Mouse (Mus musculus): ENCODE data around the gene Szt2. TPM values are rescaled to one million over a fixed set of nuclear protein-coding genes. Genes with fewer than 3 reads are reported as not detected.

The Szt2 gene
- polyA plus RNA-seq (2016; fragmentation: Nextera tagmentation; extraction: Ambion mirVana) = 11.5 and 13.6 TPM in 2 replicates

DNA sequence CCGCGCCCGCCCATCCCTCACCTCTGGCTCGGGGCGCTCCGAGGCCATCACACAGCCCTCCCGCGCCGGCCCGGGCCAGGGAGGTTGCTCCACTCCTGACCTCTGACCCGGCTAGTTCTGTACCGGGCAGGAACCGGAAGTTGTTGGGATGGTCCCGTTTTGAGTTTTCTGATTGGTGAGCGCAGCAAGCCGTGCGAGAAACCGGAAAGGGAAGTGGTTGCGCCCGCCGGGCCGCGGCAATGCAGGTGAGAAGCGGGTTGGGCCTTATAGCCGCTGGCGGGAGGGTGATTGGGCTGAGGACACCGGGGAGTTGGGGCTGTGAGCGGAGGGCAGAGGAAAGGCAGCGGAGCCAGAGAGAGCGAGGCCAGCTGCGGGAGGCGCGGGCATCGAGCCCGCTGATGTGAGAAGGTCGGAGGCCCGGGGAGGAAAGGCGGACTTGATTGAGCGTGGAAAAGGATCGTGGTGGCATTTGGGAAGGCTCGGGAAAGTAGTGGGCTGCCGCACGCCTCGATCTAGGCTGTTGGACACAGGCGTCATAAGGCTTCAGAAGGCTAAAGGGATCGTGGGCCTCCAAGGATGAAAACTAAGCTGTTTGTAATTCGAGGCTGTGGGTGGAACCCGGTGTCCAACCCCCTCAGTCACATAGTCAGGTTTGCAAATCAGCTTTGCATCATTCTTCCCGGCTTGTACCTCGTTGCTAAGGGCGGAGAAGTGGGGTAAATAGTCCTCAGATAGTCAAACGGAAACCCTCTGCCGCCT is at the start of gene Szt2, which contains the start of gene Med8:
Gene Szt2 (minus strand): TSS at position 132 of the 759 bp plus-strand sequence.
Gene Med8 (plus strand): TSS at position 196 of the 759 bp plus-strand sequence.
- H3K4me2 ChIP-seq (replicated peaks) = peak within 1 kb of the TSS; percentile 95
- WGBS = under 1% methylated on average over 53 of the region's 53 CpGs
- peak within 1 kb of the TSS; percentile 93 for H3K9ac ChIP-seq
- H3K27ac ChIP-seq = peak within 1 kb of the TSS; percentile 74
- H3K36me3 ChIP-seq = peaks cover 49% of the 10 kb centered on the region
- peaks cover 23% of the 10 kb centered on the region for H3K4me1 ChIP-seq
- peak; percentile 95 for ATAC-seq (ENCODE audit: low FRiP score)
- no peaks in the 10 kb centered on the region for H3K27me3 ChIP-seq
- H3K9me3 ChIP-seq (replicated peaks) = no peaks in the 10 kb centered on the region
- peak within 1 kb of the TSS; percentile 91 for H3K4me3 ChIP-seq

DNA sequence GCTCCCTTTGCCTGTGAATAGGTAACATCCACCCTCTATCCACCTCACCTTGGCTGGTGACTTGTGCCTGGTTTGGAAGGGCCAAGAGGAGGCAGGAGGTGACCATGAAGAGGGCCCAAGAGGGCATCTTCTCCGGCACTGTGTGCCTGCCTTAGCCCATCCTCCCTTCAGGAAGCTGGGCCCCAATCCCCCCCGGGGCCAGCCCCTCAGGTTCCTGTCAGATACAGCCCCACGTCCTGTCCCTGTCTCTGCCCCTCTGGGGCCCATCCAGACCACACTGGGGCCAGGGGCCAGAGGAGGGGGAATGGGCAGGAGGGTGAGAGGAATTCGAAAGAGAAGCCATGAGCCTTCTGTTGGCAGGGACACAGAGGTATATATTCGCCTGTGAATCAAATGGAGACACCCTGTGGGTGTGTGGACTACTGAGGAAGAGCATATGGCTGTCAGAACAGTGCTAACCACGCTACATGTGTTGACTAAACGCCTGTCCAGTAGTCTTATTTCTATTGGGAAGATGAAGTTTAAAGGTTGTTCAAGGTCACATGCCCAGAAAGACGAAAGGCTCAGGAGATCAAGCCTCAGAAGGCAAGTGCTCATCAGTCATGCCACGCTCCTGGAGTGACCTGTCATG is 48.4 kb upstream of the Szt2 start, which contains the start of gene Mpl:
Gene Mpl (minus strand): TSS at position 169 of the 631 bp plus-strand sequence.
- Histone ChIP-seq H3K4me3 (no peak within 1 kb of the TSS), H3K4me1 (no peaks in the 10 kb centered on the region), H3K9me3 (replicated peaks) (no peaks in the 10 kb centered on the region), H3K27ac (no peak within 1 kb of the TSS), H3K36me3 (no peaks in the 10 kb centered on the region), H3K4me2 (replicated peaks) (no peak within 1 kb of the TSS), H3K27me3 (no peaks in the 10 kb centered on the region), H3K9ac (no peak within 1 kb of the TSS)
- WGBS = 76% methylated on average over 9 of the region's 9 CpGs
- no peak; the same call in 1 of the 2 replicates for ATAC-seq (ENCODE audit: low FRiP score)

DNA sequence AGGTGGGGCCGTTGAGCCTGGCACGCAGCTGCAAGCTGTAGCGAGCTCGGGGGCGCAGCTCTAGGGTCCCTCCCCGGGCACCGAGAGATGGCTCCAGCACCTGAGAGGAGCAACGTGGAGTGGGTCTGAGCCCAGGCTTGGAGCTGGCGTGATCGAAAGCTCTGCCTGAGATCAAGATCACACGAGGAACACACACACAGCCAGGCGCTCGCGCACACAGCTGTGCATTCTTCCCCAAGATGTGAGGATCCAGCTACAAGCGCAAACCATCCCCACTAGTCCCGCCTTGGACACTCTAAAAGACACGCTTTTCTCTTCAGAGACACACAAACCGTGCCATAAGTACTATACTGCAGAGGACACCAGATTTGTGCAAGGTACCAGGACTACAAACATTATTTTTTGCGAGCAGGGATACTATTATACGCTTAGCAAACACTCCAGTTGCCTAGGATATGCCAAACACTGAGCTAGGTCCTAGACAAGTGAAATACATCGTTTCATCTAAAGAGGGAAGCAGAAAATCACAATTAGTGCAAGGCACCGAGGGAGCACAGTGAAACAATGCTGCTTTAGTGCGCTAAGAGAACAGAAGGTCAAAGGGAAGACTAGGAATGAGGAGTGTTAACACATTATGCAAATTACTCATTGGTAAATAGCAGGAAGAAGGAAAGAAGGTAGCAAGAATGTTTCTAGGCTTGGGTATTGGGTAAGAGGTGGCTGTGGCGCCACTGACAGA is 37.5 kb upstream of the Szt2 start:
- H3K27me3 ChIP-seq = peaks cover 6% of the 10 kb centered on the region
- no peaks in the 10 kb centered on the region for H3K9me3 ChIP-seq (replicated peaks)
- peak; percentile 70 for ATAC-seq (ENCODE audit: low FRiP score)
- H3K4me1 ChIP-seq = peaks cover 17% of the 10 kb centered on the region
- WGBS = 19% methylated on average over 24 of the region's 24 CpGs
- H3K4me3 ChIP-seq = peak overlapping the region; percentile 37
- H3K36me3 ChIP-seq = no peaks in the 10 kb centered on the region
- H3K27ac ChIP-seq = no peak overlapping the region
- H3K4me2 ChIP-seq (replicated peaks) = peak overlapping the region; percentile 82
- H3K9ac ChIP-seq = peak overlapping the region; percentile 53; the same call in 1 of the 2 replicates

DNA sequence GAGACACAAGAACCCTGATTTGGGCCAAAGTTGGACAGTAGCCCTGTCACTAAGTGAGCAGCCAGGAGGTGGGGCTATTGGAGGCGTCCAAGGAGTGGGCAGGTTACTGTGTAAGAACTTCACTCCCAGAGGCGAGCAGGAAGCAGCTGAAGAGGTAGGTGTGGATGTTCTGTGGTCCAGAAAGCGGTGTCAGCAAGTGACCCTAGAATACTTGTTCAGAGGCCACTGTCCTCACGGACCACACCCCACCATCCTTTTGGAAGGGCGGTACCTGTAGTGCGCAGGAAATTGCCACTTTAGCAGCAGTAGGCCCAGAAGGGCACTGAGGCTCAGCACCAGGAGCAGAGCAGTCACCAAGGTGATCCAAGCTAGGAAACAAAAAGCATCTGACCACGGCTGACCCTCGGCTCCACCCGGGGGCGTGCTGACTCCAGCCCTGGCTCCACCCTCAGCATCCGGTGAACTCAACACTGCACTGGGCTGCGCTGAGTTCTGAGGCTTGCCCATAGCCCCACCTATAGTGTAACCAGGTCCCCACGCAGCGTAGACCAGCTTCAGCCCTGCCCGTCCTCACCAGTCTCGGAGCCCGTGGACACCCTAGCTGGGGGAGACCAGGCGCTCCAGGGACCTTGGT is 36.8 kb upstream of the Szt2 start:
- peak overlapping the region; percentile 53; the same call in 1 of the 2 replicates for H3K9ac ChIP-seq
- H3K4me3 ChIP-seq = peak overlapping the region; percentile 37
- H3K9me3 ChIP-seq (replicated peaks) = no peaks in the 10 kb centered on the region
- peaks cover 6% of the 10 kb centered on the region for H3K27me3 ChIP-seq
- 22% methylated on average over 18 of the region's 18 CpGs for WGBS
- peak; percentile 78 for ATAC-seq (ENCODE audit: low FRiP score)
- no peaks in the 10 kb centered on the region for H3K36me3 ChIP-seq
- H3K4me2 ChIP-seq (replicated peaks) = peak overlapping the region; percentile 82
- peaks cover 17% of the 10 kb centered on the region for H3K4me1 ChIP-seq
- H3K27ac ChIP-seq = no peak overlapping the region

DNA sequence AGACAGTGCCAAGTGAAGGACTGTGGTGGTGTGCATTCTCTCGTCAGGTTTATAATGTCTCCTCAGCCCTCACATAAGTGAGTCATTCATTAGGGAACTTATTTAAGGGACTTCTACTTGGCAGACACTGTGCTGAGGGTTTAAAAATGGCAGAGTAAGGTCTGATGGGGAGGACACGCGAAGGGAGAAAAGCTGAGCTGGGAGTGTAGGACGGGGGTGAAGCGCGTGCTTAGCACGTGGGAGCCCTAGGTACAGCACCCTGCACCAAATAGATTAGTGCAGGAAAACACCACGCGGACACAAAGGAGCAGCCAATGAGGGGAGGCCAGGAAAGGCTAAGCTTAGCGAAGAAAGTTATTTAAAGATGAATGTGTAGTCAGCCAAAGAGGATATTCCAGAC is 36.0 kb upstream of the Szt2 start:
- 92% methylated on average over 10 of the region's 10 CpGs for WGBS
- no peak overlapping the region for H3K4me2 ChIP-seq (replicated peaks)
- no peaks in the 10 kb centered on the region for H3K9me3 ChIP-seq (replicated peaks)
- H3K27ac ChIP-seq = no peak overlapping the region
- no peaks in the 10 kb centered on the region for H3K36me3 ChIP-seq
- no peak overlapping the region for H3K4me3 ChIP-seq
- H3K27me3 ChIP-seq = peaks cover 6% of the 10 kb centered on the region
- no peak for ATAC-seq (ENCODE audit: low FRiP score)
- H3K9ac ChIP-seq = no peak overlapping the region
- peaks cover 17% of the 10 kb centered on the region for H3K4me1 ChIP-seq

DNA sequence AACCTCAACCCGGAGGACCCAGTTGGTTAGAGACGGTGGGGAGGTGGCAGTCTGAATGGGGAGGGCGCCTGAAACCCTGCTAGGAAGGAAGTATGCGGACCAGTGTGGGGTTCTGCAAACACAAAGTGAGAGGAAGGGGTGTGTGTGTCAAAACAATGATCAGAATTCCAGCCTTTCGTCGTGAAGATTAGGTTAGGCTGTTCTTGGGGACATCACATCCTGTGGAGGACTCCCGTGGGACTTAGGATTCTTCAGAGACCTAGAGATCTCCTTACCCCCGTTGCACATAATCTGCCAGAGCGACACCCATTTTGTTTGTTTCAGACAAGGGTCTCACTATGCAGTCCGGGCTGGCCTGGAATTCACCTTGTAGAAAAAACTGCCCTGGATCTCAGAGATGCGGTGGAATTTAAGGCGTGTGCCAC is 28.8 kb upstream of the Szt2 start:
- H3K27ac ChIP-seq = peak overlapping the region; percentile 88
- H3K4me3 ChIP-seq = peak overlapping the region; percentile 71
- H3K9ac ChIP-seq = peak overlapping the region; percentile 65
- H3K4me1 ChIP-seq = peaks cover 36% of the 10 kb centered on the region
- peak overlapping the region; percentile 99 for H3K4me2 ChIP-seq (replicated peaks)
- no peaks in the 10 kb centered on the region for H3K27me3 ChIP-seq
- ATAC-seq (ENCODE audit: low FRiP score) = peak; percentile 47
- 9% methylated on average over 12 of the region's 12 CpGs for WGBS
- H3K9me3 ChIP-seq (replicated peaks) = no peaks in the 10 kb centered on the region
- H3K36me3 ChIP-seq = peaks cover 14% of the 10 kb centered on the region

DNA sequence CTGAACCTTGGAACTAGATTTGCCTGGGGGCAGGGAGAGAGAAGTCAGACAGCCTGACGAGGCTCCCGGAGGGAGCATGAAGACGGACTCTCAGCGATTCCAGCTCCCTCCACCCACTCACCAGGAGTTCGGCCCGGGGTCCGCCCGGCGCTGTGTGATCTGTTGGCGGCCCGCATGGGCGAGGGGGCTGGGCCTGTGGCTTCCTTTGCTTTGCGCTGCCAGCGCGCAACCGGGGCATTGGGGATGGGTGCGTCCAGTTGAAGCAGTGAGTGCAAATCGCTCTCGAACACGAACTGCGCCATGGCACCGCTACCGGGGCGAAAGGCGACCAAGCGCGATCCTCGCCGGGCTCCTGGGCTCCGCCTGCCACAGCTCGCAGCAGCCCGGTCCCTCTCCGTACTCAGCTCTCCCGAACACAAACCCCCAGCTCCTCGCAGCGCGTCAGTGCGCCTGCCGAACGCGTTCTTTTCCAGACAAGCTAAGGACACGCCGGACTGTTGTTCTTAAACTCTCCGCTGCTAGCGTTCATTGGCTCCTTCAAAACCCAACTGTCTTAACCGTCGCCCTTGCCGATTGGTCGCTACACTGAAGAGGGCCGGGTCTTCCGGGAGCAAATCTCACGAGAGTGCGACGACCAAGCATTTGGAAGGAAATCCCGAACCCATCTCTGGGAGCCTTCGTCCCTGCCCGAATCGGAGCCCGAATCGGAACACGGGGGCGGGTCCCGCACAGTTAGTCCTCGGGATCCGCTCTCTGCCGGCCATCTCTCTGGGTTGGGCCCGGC is 27.9 kb upstream of the Szt2 start, which contains the start of gene Cdc20:
Gene Cdc20 (minus strand): TSS at position 533 of the 784 bp plus-strand sequence.
- under 1% methylated on average over 64 of the region's 67 CpGs for WGBS
- Histone ChIP-seq H3K9ac (peak within 1 kb of the TSS; percentile 82), H3K36me3 (peaks cover 22% of the 10 kb centered on the region), H3K9me3 (replicated peaks) (no peaks in the 10 kb centered on the region), H3K4me1 (peaks cover 36% of the 10 kb centered on the region), H3K4me3 (peak within 1 kb of the TSS; percentile 71), H3K27ac (peak within 1 kb of the TSS; percentile 88), H3K27me3 (no peaks in the 10 kb centered on the region), H3K4me2 (replicated peaks) (peak within 1 kb of the TSS; percentile 99)
- peak; percentile 95 for ATAC-seq (ENCODE audit: low FRiP score)

DNA sequence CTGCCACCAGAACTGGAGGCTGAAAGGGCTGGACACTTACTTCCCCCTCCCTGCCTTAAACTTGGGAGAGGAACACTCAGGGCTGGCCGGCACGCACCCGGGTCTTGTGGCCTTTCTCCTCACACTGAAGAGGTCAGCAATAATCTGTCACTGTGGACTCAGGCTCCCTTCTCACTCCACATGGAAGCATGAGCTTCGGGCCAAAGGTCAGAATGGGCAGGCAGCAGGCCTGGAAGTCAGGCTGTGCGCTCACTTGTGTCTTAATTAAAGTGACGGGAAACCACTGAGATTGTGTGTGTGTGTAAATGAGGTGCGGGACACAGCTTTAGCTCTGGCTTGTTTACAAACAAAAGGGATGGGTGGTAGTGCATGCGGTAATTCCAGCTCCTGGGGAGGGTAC is 23.3 kb upstream of the Szt2 start:
- H3K27me3 ChIP-seq = no peaks in the 10 kb centered on the region
- no peak overlapping the region for H3K4me3 ChIP-seq
- H3K27ac ChIP-seq = no peak overlapping the region
- peaks cover 40% of the 10 kb centered on the region for H3K36me3 ChIP-seq
- H3K9me3 ChIP-seq (replicated peaks) = no peaks in the 10 kb centered on the region
- ATAC-seq (ENCODE audit: low FRiP score) = no peak
- H3K4me2 ChIP-seq (replicated peaks) = no peak overlapping the region
- WGBS = 41% methylated on average over 8 of the region's 8 CpGs
- no peak overlapping the region for H3K9ac ChIP-seq
- H3K4me1 ChIP-seq = peaks cover 52% of the 10 kb centered on the region

DNA sequence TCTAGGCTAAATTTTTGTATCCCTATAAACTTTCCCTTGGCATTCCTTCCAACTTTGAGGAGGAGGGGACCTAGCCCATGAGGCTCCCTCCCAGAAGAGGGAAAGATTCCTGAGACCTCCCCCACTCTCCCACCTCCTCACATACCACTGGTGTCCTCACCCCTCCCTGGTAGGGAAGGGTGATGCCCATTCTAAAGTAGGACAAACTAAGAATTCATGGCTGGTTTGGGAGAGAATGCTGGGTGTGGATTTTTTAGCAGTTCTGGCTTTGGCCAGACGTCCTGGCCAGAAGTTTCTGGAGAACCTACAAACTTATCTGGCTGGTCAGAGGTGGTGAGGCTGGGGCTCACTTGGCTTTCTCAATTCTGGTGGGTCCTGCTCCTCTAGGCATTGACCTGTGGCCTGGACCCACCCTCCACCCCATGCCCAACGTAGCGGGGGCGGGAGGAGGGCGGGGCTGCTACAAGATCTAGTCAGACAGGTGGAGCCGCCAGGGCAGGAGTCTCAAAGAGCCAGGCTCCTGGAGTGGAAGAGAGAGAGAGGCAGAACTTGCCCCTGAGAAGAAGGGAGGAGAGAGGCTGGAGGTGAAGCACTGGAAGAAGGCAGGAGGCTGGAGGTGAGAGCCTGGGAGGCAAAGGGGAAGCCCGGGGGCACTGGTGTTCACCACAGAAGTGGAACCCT is 20.3 kb upstream of the Szt2 start:
- peak overlapping the region; percentile 52; the same call in 1 of the 2 replicates for H3K4me3 ChIP-seq
- H3K9ac ChIP-seq = no peak overlapping the region
- no peak for ATAC-seq (ENCODE audit: low FRiP score)
- 58% methylated on average over 7 of the region's 7 CpGs for WGBS
- H3K27me3 ChIP-seq = no peaks in the 10 kb centered on the region
- peaks cover 40% of the 10 kb centered on the region for H3K36me3 ChIP-seq
- H3K4me2 ChIP-seq (replicated peaks) = peak overlapping the region; percentile 79
- H3K27ac ChIP-seq = no peak overlapping the region
- no peaks in the 10 kb centered on the region for H3K9me3 ChIP-seq (replicated peaks)
- peaks cover 31% of the 10 kb centered on the region for H3K4me1 ChIP-seq

DNA sequence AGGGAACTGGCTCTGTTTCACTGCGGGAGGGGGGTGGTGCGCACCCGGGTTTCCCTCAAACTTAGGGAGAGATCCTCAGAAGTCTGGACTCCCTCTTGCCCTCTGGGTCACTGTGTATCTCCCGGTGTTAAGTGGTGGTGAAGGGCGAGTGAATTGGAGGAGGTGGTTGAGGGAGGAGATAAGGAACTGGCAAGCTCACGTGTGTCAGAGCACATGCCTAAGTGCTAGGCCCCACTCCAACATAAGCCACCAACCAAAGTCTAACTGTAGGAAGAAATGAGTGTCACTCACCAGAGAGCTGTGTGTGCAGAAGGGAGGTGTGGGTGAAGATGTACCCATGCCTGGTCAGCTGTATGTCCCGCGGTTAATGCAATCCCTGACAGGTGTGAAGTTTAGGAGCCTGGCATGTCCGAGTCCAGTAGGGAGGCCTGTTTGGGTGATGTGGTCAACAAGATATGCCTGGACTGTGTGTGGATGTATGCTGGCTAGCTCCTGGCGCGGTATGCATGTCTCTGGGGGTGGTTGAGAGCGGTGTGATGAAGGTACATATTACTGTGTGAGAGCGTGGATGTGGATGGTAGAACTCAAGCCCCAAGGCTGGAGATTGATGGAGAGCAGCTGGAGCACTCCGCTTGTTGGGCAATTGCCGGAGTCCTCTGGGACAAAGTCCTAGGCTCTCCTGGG is 19.6 kb upstream of the Szt2 start:
- Histone ChIP-seq H3K4me2 (replicated peaks) (peak overlapping the region; percentile 79), H3K27ac (peak overlapping the region; percentile 56), H3K27me3 (no peaks in the 10 kb centered on the region), H3K9ac (peak overlapping the region; percentile 58), H3K9me3 (replicated peaks) (no peaks in the 10 kb centered on the region), H3K4me1 (peaks cover 28% of the 10 kb centered on the region), H3K4me3 (peak overlapping the region; percentile 52), H3K36me3 (peaks cover 34% of the 10 kb centered on the region)
- 53% methylated on average over 15 of the region's 15 CpGs for WGBS
- peak; percentile 16; the same call in 1 of the 2 replicates for ATAC-seq (ENCODE audit: low FRiP score)

Measured in hindbrain, embryonic 12.5 days (tissue).